Mouse (Mus musculus) limb, embryonic 13.5 days (tissue): ENCODE results near the gene C1qtnf5. TPM values are rescaled to one million over a fixed set of nuclear protein-coding genes. Genes with fewer than 3 reads are reported as not detected.

Source experiments
- ATAC-seq: fragments of 200-750 bp; cut with Nextera tagmentation; 2 replicates; pipeline ENCODE4 v1.8.0; 2017; ENCODE audit warnings: low read depth, moderate number of reproducible peaks, moderate TSS enrichment; ENCODE audit not compliant: low FRiP score
- H3K27ac ChIP-seq: fragments of 300-500 bp; sonication (generic); 2 replicates; pipeline ENCODE4 v1.5.1; 2015; ENCODE audit warnings: inconsistent platforms, mild to moderate bottlenecking, moderate library complexity
- H3K27me3 ChIP-seq: fragments of 300-500 bp; sonication (generic); 2 replicates; pipeline ENCODE4 v1.6.1; 2015; ENCODE audit warnings: mild to moderate bottlenecking, inconsistent platforms
- H3K36me3 ChIP-seq: fragments of 300-500 bp; sonication (generic); 2 replicates; pipeline ENCODE4 v1.6.1; 2015; ENCODE audit warnings: inconsistent platforms, mild to moderate bottlenecking, moderate library complexity
- H3K4me1 ChIP-seq: fragments of 300-500 bp; sonication (generic); 2 replicates; pipeline ENCODE4 v1.6.1; 2015; ENCODE audit warnings: inconsistent platforms
- H3K4me2 ChIP-seq: fragments of 300-500 bp; sonication (generic); replicated peaks from 2 replicates; pipeline ENCODE4 v1.6.1; 2015; ENCODE audit warnings: inconsistent platforms, mild to moderate bottlenecking, moderate library complexity
- H3K4me3 ChIP-seq: fragments of 300-500 bp; sonication (generic); 2 replicates; pipeline ENCODE4 v1.5.1; 2015; ENCODE audit warnings: moderate library complexity, mild to moderate bottlenecking, inconsistent platforms
- H3K9ac ChIP-seq: fragments of 300-500 bp; sonication (generic); 2 replicates; pipeline ENCODE4 v1.6.1; 2015; ENCODE audit warnings: mild to moderate bottlenecking, inconsistent platforms
- H3K9me3 ChIP-seq: fragments of 300-500 bp; sonication (generic); 2 replicates; pipeline ENCODE4 v1.6.1; 2016; ENCODE audit warnings: inconsistent platforms
- WGBS: fragments of 180-500 bp; shearing (Covaris S2); methylation state at CpG from one replicate; pipeline ENCODE4 v1.1.7; 2015; 5-methylcytosine and 5-hydroxymethylcytosine counted together
- polyA plus RNA-seq: library from polyadenylated mRNA; unstranded; fragments of >200 nt; fragmentation: Nextera tagmentation; extraction: Ambion mirVana; gene quantifications from 2 replicates; pipeline ENCODE4 v1.2.1, GENCODE M21; 2015

The C1qtnf5 gene
- polyA plus RNA-seq, 1 experiment from 2014 or later = 3.4 TPM

GRCm38 (mm10) chr9:44144023-44144717, 37.1 kb downstream of the C1qtnf5 start:
- 42% methylated on average over 6 of the region's 8 CpGs for WGBS
- Histone ChIP-seq H3K4me2 (no peak overlapping the region), H3K27me3 (no peaks in the 10 kb centered on the region), H3K9me3 (no peaks in the 10 kb centered on the region), H3K36me3 (peaks cover 76% of the 10 kb centered on the region), H3K27ac (no peak overlapping the region), H3K9ac (no peak overlapping the region), H3K4me1 (no peaks in the 10 kb centered on the region), H3K4me3 (no peak overlapping the region)
- ATAC-seq = no peak

- H3K9me3 ChIP-seq = no peaks in the 10 kb centered on the region
- no peak for ATAC-seq
- H3K27ac ChIP-seq = no peak overlapping the region
- H3K36me3 ChIP-seq = peaks cover 76% of the 10 kb centered on the region
- H3K4me1 ChIP-seq = no peaks in the 10 kb centered on the region
- H3K9ac ChIP-seq = no peak overlapping the region
- no peak overlapping the region for H3K4me3 ChIP-seq
- no peaks in the 10 kb centered on the region for H3K27me3 ChIP-seq
- H3K4me2 ChIP-seq = no peak overlapping the region
Measured at GRCm38 (mm10) chr9:44144718-44145060, 37.6 kb downstream of the C1qtnf5 start.

- Histone ChIP-seq H3K9ac (no peak overlapping the region), H3K9me3 (no peaks in the 10 kb centered on the region), H3K4me2 (no peak overlapping the region), H3K27me3 (no peaks in the 10 kb centered on the region), H3K4me1 (no peaks in the 10 kb centered on the region), H3K36me3 (peaks cover 75% of the 10 kb centered on the region), H3K27ac (no peak overlapping the region), H3K4me3 (no peak overlapping the region)
- ATAC-seq = no peak
- 64% methylated on average over 3 of the region's 3 CpGs for WGBS
Measured at GRCm38 (mm10) chr9:44147290-44147689, 40.2 kb downstream of the C1qtnf5 start.

Other genes with a start within 250 kb of the C1qtnf5 start
- gene Thy1, start 63.9 kb upstream of the C1qtnf5 start, polyA plus RNA-seq = 3.4 and 5.1 TPM in 2 replicates
- gene Usp2, start 40.2 kb upstream of the C1qtnf5 start, polyA plus RNA-seq = 14.6 and 14.7 TPM in 2 replicates
- gene Mfrp, start 5.5 kb upstream of the C1qtnf5 start, polyA plus RNA-seq = 0.13 and 0.17 TPM in 2 replicates
- 0.09 and 0.10 TPM in 2 replicates for gene Gm49380, start 6.3 kb downstream of the C1qtnf5 start, polyA plus RNA-seq
- 79.6 and 84.1 TPM in 2 replicates for gene Rnf26, start 6.3 kb downstream of the C1qtnf5 start, polyA plus RNA-seq
- 29.6 and 30.4 TPM in 2 replicates for gene Mcam, start 27.2 kb downstream of the C1qtnf5 start, polyA plus RNA-seq
- 17.5 and 19.6 TPM in 2 replicates for gene Cbl, start 126.8 kb downstream of the C1qtnf5 start, polyA plus RNA-seq
- gene Ccdc153, start 133.4 kb downstream of the C1qtnf5 start, polyA plus RNA-seq = not detected in 2 replicates
- gene Pdzd3, start 144.2 kb downstream of the C1qtnf5 start, polyA plus RNA-seq = 0.09 and 0.11 TPM in 2 replicates
- gene Nlrx1, start 161.4 kb downstream of the C1qtnf5 start, polyA plus RNA-seq = 8.2 and 8.3 TPM in 2 replicates
- 7.3 and 7.4 TPM in 2 replicates for gene Abcg4, start 181.4 kb downstream of the C1qtnf5 start, polyA plus RNA-seq
- gene Hinfp, start 198.4 kb downstream of the C1qtnf5 start, polyA plus RNA-seq = 26.1 and 29.6 TPM in 2 replicates
- 6.8 and 7.8 TPM in 2 replicates for gene C2cd2l, start 213.0 kb downstream of the C1qtnf5 start, polyA plus RNA-seq
- gene Dpagt1, start 218.8 kb downstream of the C1qtnf5 start, polyA plus RNA-seq = 40.2 and 40.5 TPM in 2 replicates
- 382 and 390 TPM in 2 replicates for gene H2afx, start 227.4 kb downstream of the C1qtnf5 start, polyA plus RNA-seq
- 111 and 116 TPM in 2 replicates for gene Hmbs, start 237.0 kb downstream of the C1qtnf5 start, polyA plus RNA-seq